Mouse (Mus musculus) thymus, postnatal 4 days (tissue): ENCODE measurements around the gene Srp14.

Experiments used
- DNase-seq: peaks from one replicate; pipeline ENCODE4 v3.0.0; 2021

Gene Srp14

GRCm38 (mm10) chr2:118431589-118431988 lies 47.9 kb downstream of the Srp14 start:
- peak; percentile 64 for DNase-seq

GRCm38 (mm10) chr2:118430630-118431029 lies 48.9 kb downstream of the Srp14 start:
- no peak for DNase-seq

GRCm38 (mm10) chr2:118429297-118429696 lies 50.2 kb downstream of the Srp14 start:
- DNase-seq, result no peak

GRCm38 (mm10) chr2:118428296-118428695 lies 51.2 kb downstream of the Srp14 start:
- DNase-seq, result no peak
